Mouse (Mus musculus) stomach, embryonic 14.5 days (tissue): ENCODE results near the gene Rbbp4. TPM values are rescaled to one million over a fixed set of nuclear protein-coding genes. Genes with fewer than 3 reads are reported as not detected.

Experiments
- ATAC-seq: fragments of 200-750 bp; cut with Nextera tagmentation; 2 replicates; pipeline ENCODE4 v1.8.0; 2017; ENCODE audit warnings: low read depth, moderate TSS enrichment; ENCODE audit not compliant: insufficient number of reproducible peaks, insufficient read depth, low FRiP score
- H3K27ac ChIP-seq: fragments of 300-500 bp; sonication (generic); 2 replicates; pipeline ENCODE4 v1.5.1; 2014; ENCODE audit warnings: mild to moderate bottlenecking, low read length, moderate library complexity, mixed read lengths
- H3K27me3 ChIP-seq: fragments of 300-500 bp; sonication (generic); 2 replicates; pipeline ENCODE4 v1.6.1; 2014; ENCODE audit warnings: low read length, control low read depth, mixed read lengths; ENCODE audit not compliant: control insufficient read depth, insufficient read depth
- H3K36me3 ChIP-seq: fragments of 300-500 bp; sonication (generic); 2 replicates; pipeline ENCODE4 v1.6.1; 2014; ENCODE audit warnings: mild to moderate bottlenecking, control low read depth, low read length, moderate library complexity, mixed read lengths; ENCODE audit not compliant: control insufficient read depth, insufficient read depth
- H3K4me1 ChIP-seq: fragments of 300-500 bp; sonication (generic); 2 replicates; pipeline ENCODE4 v1.6.1; 2014; ENCODE audit warnings: low read length, control low read depth, mixed read lengths; ENCODE audit not compliant: control insufficient read depth, insufficient read depth
- H3K4me2 ChIP-seq: fragments of 300-500 bp; sonication (generic); replicated peaks from 2 replicates; pipeline ENCODE4 v1.6.1; 2014; ENCODE audit warnings: low read depth, low read length, control low read depth
- H3K4me3 ChIP-seq: fragments of 300-500 bp; sonication (generic); 2 replicates; pipeline ENCODE4 v1.5.1; 2014; ENCODE audit warnings: low read depth, low read length, control low read depth
- H3K9ac ChIP-seq: fragments of 300-500 bp; sonication (generic); replicated peaks from 2 replicates; pipeline ENCODE4 v1.6.1; 2014; ENCODE audit warnings: low read depth, mild to moderate bottlenecking, control low read depth, low read length, moderate library complexity, mixed read lengths
- H3K9me3 ChIP-seq: fragments of 300-500 bp; sonication (generic); 2 replicates; pipeline ENCODE4 v1.6.1; 2016; ENCODE audit warnings: low read depth, low read length, control low read depth; ENCODE audit not compliant: control insufficient read depth
- WGBS: fragments of 180-500 bp; shearing (Covaris S2); extraction: QIAGEN DNeasy Blood & Tissue Kit; methylation state at CpG from one replicate; pipeline ENCODE4 v1.1.7; 2014; 5-methylcytosine and 5-hydroxymethylcytosine counted together
- polyA plus RNA-seq: library from polyadenylated mRNA; unstranded; fragments of >200 nt; fragmentation: Nextera tagmentation; extraction: Ambion mirVana; gene quantifications from 2 replicates; pipeline ENCODE4 v1.2.1, GENCODE M21; 2014

Gene Rbbp4
- polyA plus RNA-seq, 1 experiment from 2014 or later, result 329 TPM

GRCm38 (mm10) chr4:129296066-129296465, 39.1 kb downstream of the Rbbp4 start:
- H3K9me3 ChIP-seq, result no peaks in the 10 kb centered on the region
- H3K4me1 ChIP-seq, result peaks cover 12% of the 10 kb centered on the region
- no peak overlapping the region for H3K4me3 ChIP-seq
- H3K27me3 ChIP-seq, result no peaks in the 10 kb centered on the region
- H3K4me2 ChIP-seq, result no peak overlapping the region
- no peak overlapping the region for H3K9ac ChIP-seq
- no peak for ATAC-seq
- H3K27ac ChIP-seq, result no peak overlapping the region
- WGBS, result 70% methylated on average over 7 of the region's 7 CpGs
- no peaks in the 10 kb centered on the region for H3K36me3 ChIP-seq

DNA sequence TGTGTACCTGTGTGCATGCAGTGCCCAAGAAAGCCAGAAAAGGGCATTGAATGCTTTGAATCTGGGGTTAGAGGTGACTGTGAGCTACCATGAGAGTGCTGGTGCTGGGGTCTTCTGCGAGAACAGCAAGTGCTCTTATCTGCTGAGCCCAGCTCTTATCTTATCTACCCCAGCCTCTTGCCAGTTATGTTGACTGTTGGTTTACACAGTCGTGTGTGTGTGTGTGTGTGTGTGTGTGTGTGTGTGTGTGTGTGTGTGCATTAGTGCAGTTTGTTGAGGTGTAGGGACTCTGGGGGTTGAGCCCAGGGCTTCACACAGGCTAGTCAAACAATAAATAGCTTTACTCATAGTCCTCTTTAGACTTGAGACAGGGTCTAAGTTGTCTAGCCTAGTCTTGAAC, 40.0 kb downstream of the Rbbp4 start:
- 29% methylated on average over 2 of the region's 2 CpGs for WGBS

DNA sequence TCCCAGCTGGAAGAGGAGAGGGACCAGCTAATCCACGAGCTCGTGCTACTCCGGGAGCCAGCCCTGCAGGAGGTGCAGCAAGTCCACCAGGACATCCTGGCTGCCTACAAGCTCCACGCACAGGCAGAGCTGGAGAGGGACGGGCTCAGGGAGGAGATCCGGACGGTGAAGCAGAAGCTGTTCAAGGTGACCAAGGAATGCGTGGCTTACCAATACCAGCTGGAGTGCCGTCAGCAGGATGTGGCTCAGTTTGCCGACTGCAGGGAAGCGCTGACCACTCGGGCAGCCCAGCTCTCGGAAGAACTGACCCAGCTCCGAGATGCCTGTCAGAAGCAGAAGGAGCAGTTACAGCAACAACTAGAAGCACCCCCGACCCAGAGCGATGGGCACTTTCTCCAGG, 41.5 kb downstream of the Rbbp4 start:
- H3K9ac ChIP-seq, result no peak overlapping the region
- no peak for ATAC-seq
- no peak overlapping the region for H3K4me3 ChIP-seq
- H3K27ac ChIP-seq, result no peak overlapping the region
- H3K27me3 ChIP-seq, result no peaks in the 10 kb centered on the region
- peaks cover 10% of the 10 kb centered on the region for H3K4me1 ChIP-seq
- WGBS, result 28% methylated on average over 16 of the region's 16 CpGs
- H3K4me2 ChIP-seq, result 0 out of 2 replicates have a peak overlapping the region, but pooled peaks have one; percentile 10
- no peaks in the 10 kb centered on the region for H3K9me3 ChIP-seq
- no peaks in the 10 kb centered on the region for H3K36me3 ChIP-seq

More for the DNA sequence above, 40.0 kb downstream of the Rbbp4 start:
- H3K27ac ChIP-seq, result no peak overlapping the region
- H3K36me3 ChIP-seq, result no peaks in the 10 kb centered on the region
- H3K9me3 ChIP-seq, result no peaks in the 10 kb centered on the region
- peaks cover 12% of the 10 kb centered on the region for H3K4me1 ChIP-seq
- H3K27me3 ChIP-seq, result no peaks in the 10 kb centered on the region
- H3K9ac ChIP-seq, result no peak overlapping the region
- H3K4me2 ChIP-seq, result no peak overlapping the region
- ATAC-seq, result no peak
- no peak overlapping the region for H3K4me3 ChIP-seq

GRCm38 (mm10) chr4:129292831-129293230, 42.3 kb downstream of the Rbbp4 start:
- Histone ChIP-seq H3K9ac (no peak overlapping the region), H3K27ac (no peak overlapping the region), H3K4me3 (no peak overlapping the region), H3K36me3 (no peaks in the 10 kb centered on the region), H3K4me2 (no peak overlapping the region), H3K9me3 (no peaks in the 10 kb centered on the region), H3K4me1 (peaks cover 2% of the 10 kb centered on the region), H3K27me3 (no peaks in the 10 kb centered on the region)
- 57% methylated on average over 7 of the region's 7 CpGs for WGBS
- ATAC-seq, result no peak

DNA sequence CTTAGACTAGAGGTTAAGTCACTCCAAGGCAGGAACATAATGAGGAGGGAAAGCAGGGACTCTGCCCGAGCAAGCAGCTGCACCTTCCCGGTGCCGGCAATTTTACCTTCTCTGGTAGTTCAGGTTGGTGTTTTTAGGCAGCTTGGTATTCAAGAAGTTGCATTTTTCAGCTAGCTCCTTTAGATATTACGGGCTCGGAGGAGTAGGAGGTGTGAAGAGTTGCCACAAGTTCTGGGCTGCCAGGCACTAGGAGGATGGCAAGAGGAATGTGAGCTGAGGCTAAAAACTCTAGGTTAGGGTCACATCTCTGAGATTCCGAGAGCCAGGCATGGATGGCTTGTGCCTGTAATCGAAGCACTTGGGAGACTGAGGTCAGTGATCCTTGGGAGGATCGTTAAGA, 45.5 kb downstream of the Rbbp4 start:
- H3K36me3 ChIP-seq, result no peaks in the 10 kb centered on the region
- no peaks in the 10 kb centered on the region for H3K9me3 ChIP-seq
- peaks cover 4% of the 10 kb centered on the region for H3K4me1 ChIP-seq
- ATAC-seq, result no peak
- H3K27me3 ChIP-seq, result no peaks in the 10 kb centered on the region
- no peak overlapping the region for H3K27ac ChIP-seq
- no peak overlapping the region for H3K4me2 ChIP-seq
- 87% methylated on average over 8 of the region's 8 CpGs for WGBS
- H3K9ac ChIP-seq, result no peak overlapping the region
- no peak overlapping the region for H3K4me3 ChIP-seq

DNA sequence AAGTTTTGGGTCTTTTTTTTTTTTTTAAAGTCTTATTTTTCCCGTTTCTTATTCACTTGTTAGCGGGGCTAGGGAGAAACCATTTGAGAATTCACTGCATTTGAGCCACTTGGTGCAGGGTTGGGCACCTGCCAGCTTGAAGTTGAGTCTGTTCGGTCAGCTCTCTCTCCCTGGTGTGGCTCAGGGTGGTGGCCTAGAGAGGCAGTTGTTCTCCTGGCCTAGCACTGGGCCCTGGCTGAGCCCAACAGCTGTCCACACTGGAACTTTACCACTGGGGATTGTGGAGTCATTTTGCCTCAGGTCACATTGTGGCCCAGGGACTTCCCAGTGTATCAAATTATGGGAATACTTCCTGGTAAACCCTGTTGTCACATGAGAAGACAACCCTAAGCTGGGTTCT, 47.1 kb downstream of the Rbbp4 start:
- Histone ChIP-seq H3K4me3 (peak overlapping the region; percentile 54), H3K27ac (no peak overlapping the region), H3K4me1 (peaks cover 4% of the 10 kb centered on the region; the same call in 1 of the 2 replicates), H3K4me2 (peak overlapping the region; percentile 97), H3K9me3 (no peaks in the 10 kb centered on the region), H3K9ac (no peak overlapping the region), H3K27me3 (no peaks in the 10 kb centered on the region), H3K36me3 (no peaks in the 10 kb centered on the region)
- WGBS, result 37% methylated on average over 3 of the region's 3 CpGs
- ATAC-seq, result no peak

GRCm38 (mm10) chr4:129287472-129287981, 47.6 kb downstream of the Rbbp4 start, which contains the start of gene Sync:
Gene Sync, plus strand, starts transcription at chr4:129287617.
- H3K27me3 ChIP-seq, result no peaks in the 10 kb centered on the region
- no peaks in the 10 kb centered on the region for H3K9me3 ChIP-seq
- no peak within 1 kb of the TSS for H3K27ac ChIP-seq
- H3K4me2 ChIP-seq, result peak within 1 kb of the TSS; percentile 97
- H3K9ac ChIP-seq, result peak within 1 kb of the TSS; percentile 48; the same call in 1 of the 2 replicates
- peak within 1 kb of the TSS; percentile 54 for H3K4me3 ChIP-seq
- peaks cover 4% of the 10 kb centered on the region; the same call in 1 of the 2 replicates for H3K4me1 ChIP-seq
- under 1% methylated on average over 50 of the region's 53 CpGs for WGBS
- H3K36me3 ChIP-seq, result no peaks in the 10 kb centered on the region
- ATAC-seq, result no peak; the same call in 1 of the 2 replicates

- Histone ChIP-seq H3K9ac (peak overlapping the region; percentile 48; the same call in 1 of the 2 replicates), H3K4me3 (peak overlapping the region; percentile 54), H3K36me3 (no peaks in the 10 kb centered on the region), H3K9me3 (no peaks in the 10 kb centered on the region), H3K4me1 (peaks cover 4% of the 10 kb centered on the region; the same call in 1 of the 2 replicates), H3K27ac (no peak overlapping the region), H3K4me2 (peak overlapping the region; percentile 97), H3K27me3 (no peaks in the 10 kb centered on the region)
- ATAC-seq, result peak; percentile 57; the same call in 1 of the 2 replicates
- 1% methylated on average over 27 of the region's 28 CpGs for WGBS
Measured at GRCm38 (mm10) chr4:129286683-129287471, 48.3 kb downstream of the Rbbp4 start.
